Mouse (Mus musculus) cerebellum, adult 18-20 months (tissue): Measurements from ENCODE around the gene 2010111I01Rik.
"Not testable (repeated sequence)": the region's sequence is repeated elsewhere in the genome, so short reads cannot be mapped to it uniquely, and the experiment has no call there.

Source experiments
- DNase-seq, 2 experiments: peaks; one replicate each; pipeline ENCODE4 v3.0.0; 2021

2010111I01Rik gene

DNA sequence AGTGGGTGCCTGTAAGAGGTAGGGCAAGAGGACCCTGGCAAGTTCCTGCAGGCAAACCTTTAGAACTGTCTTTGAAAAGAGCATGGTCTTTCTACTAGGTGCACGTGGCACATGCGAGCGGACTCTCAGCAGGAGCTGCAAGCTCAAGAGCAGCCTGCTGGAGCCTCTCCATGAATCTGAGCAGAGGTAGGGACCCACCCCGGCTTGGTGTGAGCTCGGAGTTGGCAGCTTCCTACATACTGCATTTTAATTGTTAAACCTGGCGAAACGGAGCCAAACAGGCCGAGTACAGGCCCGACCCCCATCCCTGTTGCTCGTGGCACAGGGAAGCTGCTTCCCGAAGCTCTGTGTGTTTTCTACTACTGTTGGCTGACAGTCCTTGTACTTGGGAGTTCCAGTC lies 331.6 kb downstream of the 2010111I01Rik start:
- DNase-seq: no peak

DNA sequence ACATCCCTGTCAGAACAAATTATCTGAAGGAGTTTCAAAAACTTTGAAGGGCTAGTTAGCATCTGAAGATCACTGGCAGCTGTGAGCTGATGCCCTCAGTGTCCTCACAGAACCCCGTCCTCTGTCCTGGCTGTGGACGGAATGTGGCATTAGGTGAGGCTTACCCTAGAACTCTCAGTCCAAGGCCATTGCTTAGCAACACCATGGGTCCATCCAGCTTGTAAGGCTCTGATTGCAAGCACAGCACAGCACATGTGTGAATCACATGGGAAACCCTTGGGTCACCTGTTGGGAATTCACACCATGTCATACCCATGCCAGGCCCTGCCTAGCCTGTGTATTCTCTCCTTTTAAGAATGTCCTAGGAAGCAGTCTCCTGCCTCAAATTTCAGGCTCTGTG lies 332.3 kb downstream of the 2010111I01Rik start:
- DNase-seq: no peak

DNA sequence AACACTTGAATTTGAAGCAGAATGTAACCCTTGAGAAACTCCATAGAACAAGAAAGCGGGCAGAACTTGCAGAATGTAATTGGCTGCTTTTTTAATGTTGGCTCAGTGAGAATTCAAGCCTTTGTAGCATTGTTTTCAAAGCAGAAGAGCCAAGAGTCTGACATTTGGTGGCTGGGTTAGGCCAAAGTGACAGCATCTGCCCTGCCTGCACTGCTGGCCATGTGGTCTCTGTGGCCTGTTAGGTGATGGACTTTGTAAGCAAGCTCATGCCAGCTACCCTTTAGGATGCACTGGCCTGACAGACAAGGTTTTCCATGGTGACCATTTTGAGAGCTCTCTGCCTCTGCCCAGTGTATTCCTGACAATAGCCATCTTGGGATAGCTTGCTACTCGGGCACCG lies 333.2 kb downstream of the 2010111I01Rik start:
- DNase-seq: no peak

DNA sequence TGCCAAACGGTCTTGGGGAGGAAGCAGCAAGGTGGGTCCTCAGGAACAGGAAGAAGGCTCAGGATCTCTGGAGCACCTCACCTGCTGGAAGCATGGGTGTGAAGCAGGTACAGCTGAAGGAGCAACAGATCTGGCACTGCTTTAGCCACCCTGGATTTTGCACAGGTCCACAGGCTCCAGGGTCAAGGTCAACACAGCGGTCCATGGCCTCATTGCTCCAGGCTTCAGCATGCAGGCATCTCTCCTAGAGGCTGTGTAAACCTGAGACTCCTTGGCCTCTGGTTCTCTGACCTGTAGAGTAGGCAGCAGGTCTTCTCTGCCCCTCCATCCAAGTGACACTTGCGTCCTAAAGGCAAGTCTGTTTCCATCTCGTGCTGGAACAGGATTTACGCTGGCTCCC lies 334.2 kb downstream of the 2010111I01Rik start:
- no peak for DNase-seq

DNA sequence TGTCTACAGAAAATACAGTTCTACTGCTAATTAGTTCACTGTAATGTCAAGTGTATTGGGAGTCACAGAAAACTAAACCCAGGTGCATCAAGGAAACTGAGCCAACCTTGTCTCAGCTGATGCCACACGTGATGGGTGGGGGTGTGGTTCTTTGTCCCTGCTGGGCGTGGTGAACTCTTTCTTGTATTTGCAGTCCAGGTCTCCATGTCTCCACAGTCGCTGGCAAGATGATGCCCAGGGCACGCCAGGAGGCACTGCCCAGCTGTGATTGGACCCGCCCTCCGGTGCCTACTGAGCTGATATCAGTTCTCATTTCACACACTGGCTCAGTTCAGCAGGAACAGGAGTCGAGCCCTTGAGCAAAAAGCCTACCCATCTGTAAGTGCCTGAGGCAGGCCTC lies 336.2 kb downstream of the 2010111I01Rik start:
- no peak for DNase-seq

DNA sequence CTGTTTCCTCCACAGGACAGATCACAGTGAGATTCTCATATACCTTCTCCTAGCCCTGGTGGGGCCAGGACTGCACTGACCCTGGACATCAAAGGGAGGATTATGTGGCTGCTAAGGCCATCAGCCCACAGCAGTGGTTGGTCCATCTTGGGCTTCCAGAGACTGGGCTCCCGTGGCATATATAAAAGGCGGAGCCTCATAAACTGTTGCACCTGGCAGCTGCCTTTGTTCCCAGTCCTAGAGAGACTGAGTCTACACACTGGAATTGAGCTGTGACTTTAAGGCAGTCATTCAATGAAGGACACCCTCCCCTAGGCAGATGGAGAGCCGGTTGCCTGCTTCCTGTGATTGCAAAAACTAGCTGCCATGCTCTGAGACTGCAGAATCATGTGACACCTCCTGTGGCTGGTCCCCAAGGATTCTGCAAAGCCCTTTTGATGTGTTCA lies 337.1 kb downstream of the 2010111I01Rik start:
- peak in 1 of 2 experiments; percentile 47 for DNase-seq

DNA sequence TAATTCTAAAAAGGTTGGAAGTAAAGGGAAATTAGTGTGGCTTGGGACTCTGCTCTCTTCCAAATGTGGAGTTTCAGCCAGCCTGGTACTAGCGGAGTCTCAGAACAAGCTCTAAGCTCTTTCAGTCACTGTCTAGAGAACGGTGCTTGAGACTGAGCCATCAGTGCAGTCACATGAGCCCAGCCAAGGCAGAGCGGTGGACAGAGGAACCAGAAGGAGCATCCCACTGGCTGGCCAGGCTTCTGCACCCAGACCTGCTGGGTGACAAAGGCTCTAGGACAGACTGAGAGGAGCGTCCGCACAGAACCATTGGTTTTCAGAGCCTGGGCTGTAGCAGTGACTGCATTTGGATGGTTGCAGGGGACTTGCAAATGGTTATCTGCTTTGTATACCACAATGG lies 337.7 kb downstream of the 2010111I01Rik start:
- peak; percentile 60 to 68 for DNase-seq

DNA sequence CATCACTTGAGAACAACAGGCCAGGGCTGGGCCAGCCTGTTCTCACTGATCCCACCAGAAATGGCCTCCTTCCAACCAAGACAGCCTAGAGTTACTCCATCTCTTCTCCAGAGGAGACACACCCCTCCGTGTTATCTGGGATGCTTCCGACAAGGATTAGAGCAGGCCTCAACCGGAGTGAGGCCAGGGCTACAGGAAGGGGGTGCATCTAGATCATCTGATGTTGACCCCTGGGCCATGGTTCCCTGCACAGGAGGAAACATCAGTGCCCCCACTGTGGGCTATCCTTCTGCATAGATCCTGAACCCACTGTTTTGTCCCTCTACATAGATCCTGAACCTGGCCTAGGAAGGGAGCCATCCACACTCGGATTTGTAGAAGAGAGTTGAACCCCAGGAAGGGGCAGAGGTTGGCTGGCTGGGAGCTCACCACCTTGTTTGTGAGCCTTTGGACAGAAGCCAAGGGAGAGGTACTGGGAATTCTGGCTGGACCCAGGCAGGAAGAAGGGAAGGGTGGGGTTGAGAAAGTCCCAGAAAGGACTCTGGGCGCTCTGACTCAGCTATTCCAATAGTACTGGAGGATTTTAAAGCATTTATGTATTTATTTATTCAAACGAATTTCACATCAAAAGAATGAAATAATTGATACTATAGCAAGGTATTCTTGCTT lies 339.6 kb downstream of the 2010111I01Rik start:
- no peak for DNase-seq

DNA sequence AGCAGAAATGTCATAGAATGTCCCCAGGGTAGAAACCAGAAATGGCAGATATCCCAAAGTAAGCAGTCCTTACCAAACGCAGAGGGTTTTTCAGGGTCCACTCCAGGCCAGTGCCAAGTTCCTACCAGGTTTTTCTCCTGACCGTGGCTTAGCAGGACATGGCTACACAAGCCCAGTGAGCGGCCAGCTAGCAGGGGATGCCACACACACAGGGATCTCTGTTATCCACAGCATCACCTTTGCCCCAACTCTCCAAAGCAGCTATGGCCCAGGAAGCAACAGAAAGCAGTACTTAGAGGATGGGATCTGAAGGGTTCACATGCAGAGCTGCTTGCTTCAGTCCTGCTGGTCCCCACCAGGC lies 340.1 kb downstream of the 2010111I01Rik start:
- no peak for DNase-seq

DNA sequence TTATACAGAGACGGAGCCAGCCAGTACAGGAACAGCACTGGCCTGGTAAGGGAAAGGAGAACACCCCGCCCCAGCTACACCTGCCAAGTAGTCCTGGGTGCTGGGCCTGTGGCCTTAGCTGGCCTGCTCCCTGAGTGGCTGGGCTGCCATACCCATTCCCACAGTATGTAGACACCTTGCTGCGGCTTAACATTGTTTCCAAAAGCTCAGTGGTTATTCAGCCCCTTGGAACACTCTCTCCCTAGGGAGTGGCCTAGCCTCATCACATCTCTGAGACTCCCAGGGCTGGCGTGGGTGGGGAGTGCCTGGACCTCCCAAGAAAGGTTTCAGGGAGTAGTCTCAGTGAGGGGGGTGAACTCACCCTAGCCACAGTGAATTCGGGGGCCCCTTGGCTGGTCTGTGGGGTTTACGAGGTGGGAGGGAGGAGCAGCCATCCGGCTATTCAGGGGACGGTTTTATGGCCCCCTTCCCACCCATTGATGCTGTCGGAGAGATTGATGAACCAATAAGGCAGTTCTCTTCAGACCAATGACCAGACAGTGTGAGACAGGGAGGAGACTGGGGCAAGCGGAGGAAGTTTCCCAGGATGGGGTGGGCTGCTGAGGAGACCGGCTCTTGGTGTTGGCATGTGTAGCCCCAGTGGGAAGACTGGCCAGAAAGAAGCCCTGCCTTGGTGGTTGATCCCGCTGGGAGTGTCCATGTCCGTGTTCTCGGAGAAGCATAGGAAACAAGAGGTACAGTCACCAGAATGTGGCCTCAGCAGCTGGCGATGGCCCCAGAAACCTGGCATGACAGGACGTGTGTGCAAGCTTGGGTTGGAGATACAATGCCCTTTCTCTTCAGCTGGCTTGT lies 340.7 kb downstream of the 2010111I01Rik start:
- DNase-seq: peak; percentile 51 to 55

DNA sequence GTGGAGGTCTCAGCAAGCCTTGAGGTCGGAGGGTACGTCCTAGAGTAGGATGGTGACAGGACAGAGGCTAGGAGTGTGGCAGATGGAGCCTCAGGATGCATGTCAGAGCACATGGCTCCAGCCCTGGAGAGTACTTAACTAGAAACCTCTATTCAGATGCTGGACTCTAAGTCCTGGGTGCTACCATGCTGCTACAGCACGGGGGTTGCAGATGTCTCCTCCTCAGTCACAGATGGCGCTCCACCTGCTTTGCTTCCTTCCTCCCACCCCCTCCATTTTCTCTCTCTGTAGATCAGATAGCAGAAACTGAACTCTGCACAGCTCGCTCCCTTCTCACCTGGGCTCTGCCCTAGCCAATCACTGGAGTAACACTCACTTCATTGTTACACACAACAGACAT lies 342.1 kb downstream of the 2010111I01Rik start:
- DNase-seq: peak; percentile 80 to 87

DNA sequence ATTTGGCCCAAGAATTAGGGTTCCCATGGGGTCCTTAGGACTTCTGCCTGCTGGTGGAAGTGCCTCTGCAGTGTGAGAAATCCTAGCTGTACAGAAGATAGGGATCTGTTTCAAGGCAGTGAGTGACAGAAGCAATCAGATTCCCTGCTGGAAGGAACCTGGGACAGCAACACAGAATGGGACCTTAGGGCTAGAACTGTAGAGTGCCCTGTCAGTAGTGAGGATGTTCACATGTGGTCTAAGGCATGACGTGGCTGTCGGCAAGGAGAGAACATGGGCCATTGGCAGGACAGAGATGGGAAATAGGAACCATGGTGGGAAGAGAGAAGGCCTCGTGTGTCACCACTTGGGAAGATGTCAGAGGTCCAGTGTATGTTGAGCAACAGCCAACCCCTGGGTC lies 344.9 kb downstream of the 2010111I01Rik start:
- no peak for DNase-seq

DNA sequence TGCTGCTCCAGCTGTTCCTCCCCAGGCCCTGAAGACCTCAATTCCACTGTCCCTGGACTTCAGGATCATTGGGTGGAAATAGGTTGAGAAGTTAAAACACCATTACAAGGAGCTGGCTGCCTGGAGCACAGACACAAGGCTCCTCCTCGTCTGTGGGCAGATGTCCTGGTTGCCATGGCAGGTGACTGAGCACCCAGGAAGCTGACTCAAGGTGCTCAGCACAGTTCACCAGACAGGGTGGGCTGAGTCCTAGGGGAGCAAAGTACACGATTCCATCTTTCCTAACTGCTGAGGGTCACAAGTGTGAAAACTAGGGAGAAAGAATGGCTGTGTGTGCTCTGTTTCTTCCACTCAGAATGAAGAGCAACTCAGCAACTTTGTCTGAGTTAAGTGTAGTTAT lies 346.5 kb downstream of the 2010111I01Rik start:
- no peak for DNase-seq

DNA sequence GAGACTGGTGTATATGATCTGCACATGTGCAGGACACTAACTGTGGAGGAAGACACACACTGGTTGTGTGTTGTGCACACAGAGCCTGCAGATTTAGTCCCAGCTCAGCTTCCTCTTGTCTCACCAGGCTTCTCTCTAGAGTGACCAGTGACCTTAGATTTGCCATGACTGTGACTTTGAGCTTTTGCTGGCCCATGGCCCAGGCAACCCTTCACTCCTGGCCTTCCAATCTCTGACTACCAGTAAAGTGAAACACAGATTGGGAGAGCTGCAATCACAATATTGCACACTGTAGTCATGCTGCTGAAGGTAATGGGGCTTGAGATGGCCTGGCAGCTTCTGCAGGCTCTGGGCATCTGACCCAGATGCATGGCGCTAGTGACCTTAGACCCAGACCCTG lies 348.6 kb downstream of the 2010111I01Rik start:
- no peak for DNase-seq

DNA sequence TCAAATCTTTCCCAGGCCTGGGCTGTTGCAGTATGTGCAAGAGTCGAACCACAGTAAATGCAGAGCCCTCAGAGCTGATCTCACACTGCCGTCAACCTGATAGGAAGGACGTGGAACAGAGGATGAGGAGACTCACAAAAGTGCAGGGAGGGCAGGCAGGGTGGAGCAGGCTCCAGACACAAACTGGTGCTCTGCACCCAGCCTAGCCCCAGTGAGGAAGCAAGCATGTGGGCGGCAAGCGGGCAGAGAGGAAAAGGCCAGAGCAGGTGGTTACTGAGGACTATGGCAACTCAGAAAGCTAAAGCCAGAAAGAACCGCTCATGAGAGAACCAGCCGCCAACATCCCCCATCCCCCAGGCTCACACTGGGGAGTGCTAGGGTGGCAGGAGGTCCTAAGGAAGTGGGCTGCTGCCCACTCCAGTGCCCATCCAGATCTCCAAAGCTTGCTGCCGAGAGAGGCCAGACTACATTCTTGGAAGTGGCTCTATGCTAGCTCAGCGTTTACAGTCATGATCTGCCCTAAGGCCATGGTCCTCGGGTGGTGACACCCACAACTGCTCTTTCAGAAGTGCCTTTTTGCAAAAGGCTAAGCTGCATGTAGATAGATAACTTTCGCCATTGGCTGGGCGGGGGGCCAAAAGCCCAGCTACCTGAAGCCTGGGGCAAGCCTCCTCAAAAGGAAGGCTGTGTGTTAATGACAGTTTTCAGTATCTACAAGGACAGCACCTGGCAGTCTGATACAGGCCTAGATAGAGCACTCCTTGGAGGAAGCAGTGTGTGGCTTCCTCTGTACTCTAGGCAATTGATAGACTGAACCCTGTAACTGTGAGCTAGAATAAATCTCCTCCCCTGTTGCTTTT lies 349.3 kb downstream of the 2010111I01Rik start:
- no peak for DNase-seq

DNA sequence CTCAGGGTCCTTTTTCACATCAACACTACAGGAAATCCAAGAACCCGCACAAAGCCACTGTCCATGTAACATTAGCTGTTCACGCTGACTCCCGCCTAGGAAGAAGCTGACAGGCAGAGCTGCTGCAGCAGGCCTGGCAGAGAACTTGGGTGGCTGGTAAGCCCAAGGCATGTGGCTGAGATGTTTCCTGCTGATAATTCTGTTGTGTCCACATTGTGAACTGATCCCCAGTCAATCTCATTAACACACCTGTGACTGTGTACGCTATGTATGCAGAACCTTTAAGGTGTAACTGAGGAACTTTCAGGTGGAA lies 349.9 kb downstream of the 2010111I01Rik start:
- no peak for DNase-seq

DNA sequence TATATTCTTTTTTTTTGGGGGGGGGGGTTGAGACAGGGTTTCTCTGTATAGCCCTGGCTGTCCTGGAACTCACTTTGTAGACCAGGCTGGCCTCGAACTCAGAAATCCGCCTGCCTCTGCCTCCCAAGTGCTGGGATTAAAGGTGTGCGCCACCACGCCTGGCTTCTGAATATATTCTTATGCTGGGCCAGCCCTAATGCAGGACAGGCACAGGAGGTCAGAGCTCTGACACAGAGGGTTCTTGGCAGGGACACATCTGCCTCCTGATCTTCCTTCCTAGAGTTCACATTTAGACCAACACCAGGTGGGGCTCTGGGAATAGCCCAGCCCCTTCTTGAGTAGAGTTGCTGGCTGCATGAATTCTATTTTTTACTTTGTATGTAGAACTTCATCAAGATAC lies 350.4 kb downstream of the 2010111I01Rik start:
- not testable (repeated sequence) for DNase-seq

DNA sequence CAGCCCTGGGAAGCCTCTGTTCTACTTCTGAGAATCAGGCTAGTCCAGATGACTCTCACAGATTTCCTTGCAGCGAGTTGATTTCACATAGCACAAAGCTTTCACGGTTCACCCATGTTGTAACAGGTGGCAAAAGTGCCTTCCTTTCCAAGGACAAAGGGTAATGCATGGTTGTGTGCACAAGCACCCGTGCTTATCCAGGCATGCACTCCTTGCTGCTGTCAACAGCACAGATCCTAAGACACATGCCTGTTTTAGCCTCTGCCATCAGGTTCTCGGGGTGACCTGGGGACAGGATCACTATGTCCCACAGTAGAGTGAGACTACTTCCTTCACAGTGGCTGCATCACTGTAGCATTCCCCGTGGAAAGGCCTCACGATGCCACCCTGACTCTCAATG lies 351.1 kb downstream of the 2010111I01Rik start:
- no peak for DNase-seq

DNA sequence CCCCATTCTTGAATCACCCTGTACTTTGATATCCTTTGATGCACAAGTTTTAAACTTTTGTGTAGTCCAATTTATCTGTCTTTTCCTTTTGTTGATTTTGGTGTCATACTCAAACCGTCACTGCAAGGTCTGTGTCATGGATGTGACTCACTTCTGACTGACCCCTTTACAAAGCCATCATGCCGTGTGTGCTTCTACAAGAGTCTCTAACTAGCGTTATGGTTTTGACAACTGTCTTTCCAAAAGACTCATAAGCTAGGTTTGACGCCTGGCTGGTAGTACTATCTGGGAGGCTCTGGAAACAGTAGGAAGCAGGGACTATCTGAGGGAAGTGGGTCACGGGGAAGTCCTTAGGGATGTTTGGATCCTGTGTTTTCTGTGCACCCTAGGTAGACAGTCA lies 351.7 kb downstream of the 2010111I01Rik start:
- no peak for DNase-seq

DNA sequence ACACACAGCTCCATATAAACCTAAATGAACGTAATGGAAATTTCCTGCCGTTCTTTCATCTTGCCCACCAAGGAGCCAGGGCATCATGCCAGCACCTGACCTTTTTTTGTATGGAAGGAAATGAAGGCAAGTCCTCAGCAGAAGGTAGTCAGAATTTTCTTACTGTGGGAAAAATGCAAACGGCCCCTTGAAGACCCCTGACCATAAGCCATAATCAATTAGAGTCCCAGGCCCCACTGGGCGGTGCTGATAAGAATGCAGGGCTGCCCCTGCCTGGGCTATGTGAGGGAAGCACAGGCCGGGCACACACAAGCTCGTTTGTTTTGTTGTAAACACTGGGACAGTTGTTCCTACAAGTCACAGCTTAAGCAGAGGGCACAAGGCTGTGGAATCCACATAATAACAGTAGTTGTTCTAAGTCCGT lies 353.0 kb downstream of the 2010111I01Rik start:
- DNase-seq: peak; percentile 52 to 59

DNA sequence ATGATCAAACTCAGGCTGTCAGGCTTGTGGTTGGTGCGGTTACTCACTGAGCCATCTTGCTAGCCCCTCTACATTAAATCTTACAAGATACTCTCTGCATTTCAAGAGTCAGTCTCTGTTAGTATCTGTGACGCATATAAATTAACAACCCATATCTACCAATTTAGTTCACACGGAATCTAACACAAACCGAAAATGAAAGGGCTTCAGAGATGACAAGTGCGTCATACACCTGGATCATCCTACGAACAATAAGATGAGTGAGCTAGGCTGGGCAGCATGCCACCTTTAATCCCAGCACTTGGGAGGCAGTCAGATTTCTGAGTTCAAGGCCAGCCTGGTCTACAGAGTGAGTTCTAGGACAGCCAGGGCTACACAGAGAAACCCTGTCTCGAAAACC lies 355.1 kb downstream of the 2010111I01Rik start:
- no peak for DNase-seq

DNA sequence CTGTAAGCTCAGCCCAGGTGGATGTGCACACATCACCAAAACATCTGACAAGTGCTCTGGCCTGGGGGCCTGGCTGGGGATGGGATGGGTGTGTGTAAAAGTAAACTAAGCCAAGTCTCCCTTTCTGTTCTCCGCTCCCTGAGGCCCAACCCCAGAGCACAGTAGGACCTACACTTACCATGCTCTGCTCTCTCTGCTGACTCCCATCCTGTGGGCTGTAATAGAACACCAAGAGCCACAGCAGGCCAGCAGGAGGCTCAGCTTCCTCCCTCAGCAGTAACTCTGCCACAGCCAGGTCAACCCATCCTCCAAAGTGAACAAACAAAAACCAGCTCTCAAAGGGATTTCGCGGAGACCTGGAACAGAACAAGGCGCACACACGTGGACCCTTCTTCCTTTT lies 357.0 kb downstream of the 2010111I01Rik start:
- no peak for DNase-seq

DNA sequence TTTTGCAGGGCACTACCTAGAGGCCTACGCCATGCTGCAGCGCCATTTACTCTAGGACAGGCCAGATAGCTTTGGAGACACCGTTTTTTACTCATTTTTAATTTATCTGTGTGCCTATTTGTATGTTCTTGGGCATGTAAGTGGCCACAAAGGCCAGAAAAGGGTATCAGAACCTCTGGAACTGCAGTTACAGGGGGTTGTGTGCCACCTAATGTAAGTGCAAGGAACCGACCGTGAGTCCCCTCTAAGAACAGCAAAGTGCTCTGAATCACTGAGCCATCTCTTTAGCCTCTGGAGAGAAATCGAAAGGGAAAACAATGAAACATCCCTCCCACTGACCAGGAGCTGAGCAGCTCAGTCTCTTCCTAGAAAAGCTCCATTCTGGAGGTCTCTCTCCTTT lies 358.1 kb downstream of the 2010111I01Rik start:
- DNase-seq: no peak
